Mouse (Mus musculus): ENCODE measurements at regions not wholly inside any gene's neighbourhood (a gene's known extent, or its start where the extent isn't known, plus 50 kb on each side); places are given as distances from the start of the nearest gene placed in this dataset.
A peak's percentile ranks its signal among the peaks of the same experiment; 100 is the strongest.

DNA sequence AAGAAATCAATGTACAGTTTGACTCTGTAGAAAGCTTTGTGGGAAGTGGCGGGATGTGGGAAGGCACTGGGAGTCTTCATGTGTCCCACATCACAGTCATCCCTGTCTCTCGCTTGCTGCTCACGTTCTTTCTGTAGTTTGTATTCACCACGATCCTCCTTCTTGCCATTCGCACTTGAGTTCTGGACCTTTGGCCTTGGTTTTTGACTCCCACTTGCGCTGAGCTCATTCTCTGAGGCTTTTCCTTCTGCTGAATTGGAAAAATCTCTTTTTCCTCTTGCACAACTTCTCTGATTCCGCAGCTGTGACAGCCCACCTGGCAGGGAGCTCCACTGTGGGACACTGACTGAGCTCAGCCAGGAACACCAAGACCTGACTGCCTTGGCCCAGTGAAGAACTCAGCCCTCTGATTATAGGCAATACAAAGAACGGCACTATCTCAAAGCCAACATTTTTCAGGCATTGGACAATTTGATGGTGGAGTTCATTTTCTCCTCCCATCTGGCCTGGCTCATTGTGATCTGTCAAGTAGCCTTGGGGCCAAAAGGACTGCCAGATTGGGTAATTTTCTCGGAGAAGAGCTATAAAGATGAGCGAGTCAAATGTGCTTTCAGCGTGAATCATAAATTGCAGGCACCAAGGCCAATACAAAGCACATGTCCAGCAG is 299.9 kb downstream of the Plpp3 start:
- DNase-seq (ENCODE audit: low spot score in 2 of 2) = peak in 1 of 2 experiments; percentile 22

DNA sequence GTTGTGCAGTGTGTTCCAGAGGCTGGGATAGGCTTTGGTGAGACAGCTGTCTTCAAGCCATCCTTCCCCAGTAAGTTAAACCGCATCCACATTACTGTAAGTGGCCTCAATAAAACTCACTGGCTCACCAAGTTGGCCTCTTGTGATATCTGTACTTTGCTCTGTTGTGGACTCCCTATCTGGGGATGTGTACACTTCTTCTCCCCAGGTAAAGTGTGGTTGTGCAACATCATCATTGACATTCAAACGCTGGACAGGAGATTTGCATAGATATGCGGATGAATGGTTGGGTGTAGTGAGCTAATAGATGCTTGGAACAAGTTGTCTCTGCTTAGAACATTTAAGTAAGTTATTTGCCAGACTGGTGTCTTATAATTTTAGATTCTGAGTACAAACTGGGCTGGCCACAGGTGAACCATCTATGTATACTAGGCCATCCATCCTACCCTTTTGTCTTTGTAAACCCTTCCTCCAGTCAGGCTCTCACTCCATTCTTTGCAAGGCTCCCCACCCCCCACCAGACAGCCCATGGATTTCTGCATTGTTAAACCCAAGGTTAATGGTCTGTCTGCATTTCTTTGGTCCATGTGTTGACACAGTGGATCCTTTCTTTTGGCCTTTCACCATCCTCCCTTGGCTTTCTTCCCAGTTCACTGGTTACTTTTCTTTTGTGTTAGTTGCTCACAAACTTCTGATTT is 303.0 kb downstream of the Plpp3 start:
- no peak for DNase-seq (ENCODE audit: low spot score in 2 of 2)

DNA sequence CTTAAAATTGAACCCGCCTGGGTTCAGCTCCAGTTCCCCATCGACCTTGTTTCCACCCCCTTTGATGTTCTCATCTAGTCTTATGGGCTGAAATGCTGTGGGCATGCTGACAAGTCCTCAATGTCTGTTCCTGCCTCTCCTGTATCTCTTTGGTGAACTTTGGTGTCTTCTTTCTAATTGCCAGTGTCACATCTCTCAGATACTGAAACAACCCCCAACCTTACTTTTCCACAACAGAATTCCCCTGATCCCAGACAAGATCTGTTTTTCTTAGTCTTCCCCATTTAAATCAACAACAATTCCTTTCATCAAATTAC is 303.5 kb downstream of the Plpp3 start:
- no peak for DNase-seq (ENCODE audit: low spot score in 2 of 2)

DNA sequence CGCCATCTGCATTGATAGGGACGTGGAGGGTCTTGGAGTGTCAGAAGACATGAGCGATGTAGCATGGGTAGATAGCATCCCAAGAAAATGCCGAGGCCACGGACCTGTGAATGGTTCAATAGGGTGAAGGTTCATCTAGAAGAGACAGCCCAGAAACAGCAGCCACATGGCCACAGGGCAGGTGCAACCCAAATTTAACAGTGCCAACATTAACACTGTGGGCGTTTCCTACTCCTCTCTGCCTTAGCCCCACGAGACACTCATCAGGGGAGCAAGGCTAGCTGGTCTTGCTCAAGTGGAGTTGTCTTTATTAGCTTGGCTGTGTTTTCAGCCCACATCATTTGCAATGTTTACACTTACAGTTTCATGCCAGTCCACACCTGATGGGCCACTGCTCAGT is 310.7 kb downstream of the Plpp3 start:
- no peak for DNase-seq (ENCODE audit: low spot score in 2 of 2)

DNA sequence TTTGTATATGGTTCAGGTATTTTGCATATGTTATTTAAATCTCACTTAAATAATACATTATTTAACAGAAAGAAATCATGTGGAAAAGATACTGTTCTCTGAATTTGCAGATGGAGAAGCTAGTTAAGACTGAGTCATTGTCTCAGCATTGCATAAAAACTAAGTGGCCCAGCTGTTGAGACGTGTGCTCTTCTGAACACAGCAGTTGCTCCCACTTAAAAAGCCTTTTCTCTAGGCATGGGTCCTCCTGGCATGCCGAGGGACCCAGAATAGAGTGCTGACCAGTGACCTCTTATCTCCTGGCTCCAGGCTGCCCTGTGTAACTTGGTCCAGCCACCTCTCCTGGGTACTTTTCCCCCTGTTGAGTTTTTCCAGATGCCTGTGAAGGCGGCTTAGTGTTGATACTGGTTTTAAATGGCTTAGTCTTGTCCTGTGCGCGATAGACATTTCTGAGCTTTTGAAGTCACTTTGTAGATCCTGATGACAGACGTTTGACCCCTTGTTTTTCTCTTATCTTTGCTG is 312.2 kb downstream of the Plpp3 start:
- DNase-seq (ENCODE audit: low spot score in 2 of 2) = no peak

DNA sequence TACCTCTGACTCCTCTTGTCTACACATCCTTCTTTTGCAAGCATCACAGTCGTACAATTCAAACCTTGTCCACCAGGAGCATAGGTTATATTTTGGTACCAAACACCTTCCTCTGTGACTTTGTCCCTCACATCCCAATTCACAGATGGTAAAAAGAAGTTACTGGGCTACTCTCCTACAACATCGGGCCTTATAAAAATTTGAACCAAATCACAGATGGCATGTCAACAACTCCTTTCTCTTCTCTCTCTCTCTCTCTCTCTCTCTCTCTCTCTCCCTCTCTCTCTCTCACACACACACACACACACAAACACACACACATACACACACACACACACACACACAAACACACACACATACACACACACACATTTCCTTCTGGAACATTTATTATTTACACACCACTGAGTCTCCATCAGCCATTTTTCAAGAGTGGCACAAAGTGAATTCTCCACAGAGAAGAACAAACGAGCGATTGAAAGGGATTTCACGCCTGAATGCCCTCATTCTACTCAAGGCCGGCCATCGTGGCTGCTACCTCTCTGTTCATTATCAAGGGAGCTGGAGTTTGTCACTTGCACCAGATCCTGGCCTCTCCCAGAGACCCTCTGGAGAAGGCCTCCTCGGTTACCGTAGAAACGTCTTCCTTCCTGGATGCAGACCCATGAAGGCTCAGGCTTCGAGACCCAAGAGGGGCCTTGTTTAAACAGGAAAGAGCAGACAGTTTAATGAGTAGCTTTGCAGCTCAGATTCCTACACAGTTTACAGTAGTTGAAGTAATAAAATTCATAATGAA is 314.7 kb upstream of the Gm12728 start:
- peak; percentile 45 to 73 for DNase-seq (ENCODE audit: low spot score in 2 of 2)

DNA sequence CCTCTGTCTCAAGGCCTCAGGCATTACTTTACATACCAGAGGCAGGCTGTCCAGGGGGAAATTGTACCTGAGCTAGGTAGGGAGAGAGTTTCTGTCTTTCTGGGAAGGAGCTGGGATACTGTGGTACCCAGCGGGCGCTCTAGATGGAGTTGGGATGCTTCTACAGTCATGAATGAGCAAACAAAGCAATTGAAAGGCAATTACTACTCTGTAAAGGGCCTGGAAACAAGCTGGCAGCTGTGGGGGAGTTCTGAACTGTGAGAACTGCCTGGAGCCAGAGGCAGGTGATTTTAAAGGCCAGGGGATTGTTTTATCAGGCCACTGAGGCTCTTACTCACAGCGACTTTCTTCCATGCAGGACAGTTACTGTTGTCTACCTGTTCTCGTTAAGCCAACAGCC is 313.3 kb upstream of the Gm12728 start:
- peak in 1 of 2 experiments; percentile 8 for DNase-seq (ENCODE audit: low spot score in 2 of 2)

DNA sequence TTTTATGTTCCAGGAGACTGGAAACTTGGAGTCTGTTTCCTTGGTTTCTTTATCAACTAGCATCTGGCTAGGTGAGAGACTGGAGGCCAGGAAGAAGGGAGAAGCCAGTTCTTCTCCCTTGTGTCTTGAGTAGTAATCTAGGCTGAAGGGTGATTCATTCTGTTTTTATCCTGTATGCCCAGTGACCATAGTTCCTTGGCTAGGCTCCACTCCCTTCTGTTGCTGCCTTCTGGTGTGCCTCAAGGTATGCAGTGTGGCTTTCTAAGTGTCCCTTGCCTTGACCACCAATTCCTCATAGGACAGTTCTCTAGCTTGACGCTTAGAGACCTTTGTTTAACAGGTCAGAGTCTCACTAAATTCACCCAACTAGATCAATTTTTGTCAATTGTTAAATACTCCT is 303.3 kb upstream of the Gm12728 start:
- no peak for DNase-seq (ENCODE audit: low spot score in 2 of 2)

DNA sequence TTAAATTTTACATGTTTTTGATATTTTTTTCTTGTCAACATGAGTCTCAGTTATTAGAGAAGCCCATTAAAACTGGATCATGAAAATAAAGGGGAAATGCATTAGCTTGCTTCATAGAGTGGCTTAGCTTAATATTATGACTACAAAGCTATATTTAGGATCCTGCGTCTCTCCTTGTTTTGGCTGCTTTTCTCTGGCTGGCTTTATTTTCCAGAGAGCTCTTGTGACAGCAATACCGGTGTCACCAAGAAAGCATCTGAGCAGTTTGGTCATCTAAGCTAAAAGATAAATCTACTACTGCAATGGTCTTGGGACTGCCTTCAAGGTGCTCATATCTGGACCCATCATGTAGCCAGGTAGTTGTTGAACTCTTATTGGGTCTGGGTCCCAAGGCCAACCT is 293.5 kb upstream of the Gm12728 start:
- no peak for DNase-seq (ENCODE audit: low spot score in 2 of 2)

DNA sequence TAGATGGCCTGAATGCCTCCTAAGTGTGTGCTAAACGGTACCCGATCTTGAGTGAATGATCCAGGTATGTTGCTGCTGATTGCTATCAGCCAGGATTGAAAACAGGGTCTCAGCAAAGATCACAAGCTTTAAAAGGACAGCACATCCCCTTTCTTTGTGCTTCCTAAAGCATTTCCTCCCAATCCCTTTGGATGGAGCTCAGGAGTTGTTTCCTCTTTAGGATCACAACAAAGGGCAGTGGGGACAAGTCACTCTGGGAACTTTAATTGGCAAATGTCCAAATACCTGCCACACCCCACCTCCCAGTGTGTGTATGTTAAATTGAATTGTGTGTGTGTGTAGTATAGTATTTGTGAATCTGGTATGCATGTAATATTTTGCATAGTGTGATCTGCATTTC is 283.5 kb upstream of the Gm12728 start:
- DNase-seq (ENCODE audit: low spot score in 2 of 2) = no peak

DNA sequence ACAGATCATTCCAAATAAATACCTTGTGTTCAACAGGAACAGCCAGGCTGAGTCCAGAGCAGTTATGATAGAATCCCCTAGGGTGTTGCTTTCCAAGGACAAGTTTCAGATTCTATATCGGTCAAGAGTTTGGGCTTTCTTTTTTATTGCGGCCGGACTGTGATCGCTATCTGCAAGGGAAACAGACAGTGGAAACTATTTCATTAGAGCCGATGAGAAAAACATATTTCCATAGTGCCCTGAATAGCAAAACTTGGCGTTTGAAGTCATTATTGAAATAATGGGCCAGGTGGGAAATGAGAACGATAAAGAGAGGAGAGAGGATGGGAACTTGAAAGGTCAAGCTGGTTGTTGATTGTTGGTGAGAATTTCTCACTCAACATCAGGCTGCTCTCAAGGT is 282.4 kb upstream of the Gm12728 start:
- no peak for DNase-seq (ENCODE audit: low spot score in 2 of 2)

DNA sequence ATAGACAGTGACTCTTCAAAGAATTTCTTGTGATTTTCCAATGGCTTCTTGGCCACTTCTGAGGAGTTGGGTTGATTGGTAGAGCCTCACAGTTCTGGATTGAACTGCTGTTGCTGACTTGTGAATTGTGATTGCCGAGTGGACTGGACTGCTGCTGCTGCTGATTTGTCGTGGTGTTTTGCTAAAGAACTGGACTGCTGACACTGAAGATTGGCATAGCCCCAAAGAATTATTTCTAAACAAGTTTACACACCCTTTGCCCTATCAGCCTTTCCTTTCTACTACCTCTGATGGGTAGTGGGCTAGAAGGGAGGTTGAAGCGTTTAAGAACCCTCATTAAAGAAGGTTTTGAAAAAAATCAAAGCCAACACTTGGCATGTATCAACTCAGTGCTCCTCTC is 280.6 kb upstream of the Gm12728 start:
- no peak for DNase-seq (ENCODE audit: low spot score in 2 of 2)

DNA sequence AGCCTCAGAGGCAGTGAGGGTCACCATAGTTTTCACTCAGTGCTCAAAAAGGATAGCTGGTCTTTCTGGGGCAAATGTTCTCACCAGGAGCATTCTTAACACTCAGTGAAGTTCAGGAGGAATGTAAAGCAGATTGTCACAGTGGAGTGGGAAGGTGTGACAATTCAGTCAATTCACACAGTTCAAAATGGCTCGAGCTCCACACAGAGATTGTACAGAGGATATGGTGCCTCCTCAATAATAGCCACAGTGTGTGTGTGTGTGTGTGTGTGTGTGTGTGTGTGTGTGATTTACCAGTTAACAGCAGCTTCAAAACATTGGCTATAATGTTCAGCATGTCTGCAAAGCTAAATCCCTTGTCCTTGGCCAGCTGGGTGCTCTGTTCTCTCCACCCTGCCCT is 279.3 kb upstream of the Gm12728 start:
- DNase-seq (ENCODE audit: low spot score in 2 of 2) = no peak

DNA sequence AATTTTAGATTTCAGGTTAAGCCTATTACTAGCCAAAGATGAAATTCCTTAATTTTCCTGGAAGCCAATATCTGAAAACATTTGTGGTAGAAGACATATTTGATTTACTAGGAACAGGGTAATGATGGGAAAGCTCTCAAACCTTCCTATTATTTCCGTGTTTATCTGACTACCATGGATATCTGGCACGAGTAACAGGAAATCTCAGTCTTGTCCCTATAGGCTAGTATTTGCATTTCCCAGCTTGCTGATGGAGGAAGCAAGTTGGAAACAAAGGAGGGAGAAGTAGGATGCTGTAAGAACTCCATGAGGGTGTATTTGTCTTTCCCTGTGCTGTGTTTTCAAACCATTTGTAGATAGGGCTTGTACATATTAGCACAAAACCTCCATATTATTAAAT is 264.5 kb upstream of the Gm12728 start:
- no peak for DNase-seq (ENCODE audit: low spot score in 2 of 2)

DNA sequence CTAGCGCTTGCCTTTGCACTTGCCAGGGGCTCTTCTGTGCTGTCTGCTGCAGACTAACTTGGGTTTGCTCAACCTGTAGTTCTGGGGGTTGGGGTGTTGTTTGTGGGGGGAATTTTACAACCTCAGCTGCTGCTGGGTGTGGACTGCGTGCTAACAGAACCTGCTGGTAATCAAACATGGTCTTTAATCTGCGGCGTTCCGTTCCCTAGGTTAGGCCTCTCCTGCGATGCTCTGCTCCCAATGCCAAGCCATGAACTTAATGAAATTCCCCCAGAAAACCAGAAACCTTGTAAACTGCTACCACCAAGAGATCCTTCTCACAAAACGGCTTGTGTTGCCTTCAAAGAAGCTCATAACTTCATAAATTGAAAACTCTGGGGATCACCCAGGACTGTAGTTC is 262.9 kb upstream of the Gm12728 start:
- no peak for DNase-seq (ENCODE audit: low spot score in 2 of 2)

DNA sequence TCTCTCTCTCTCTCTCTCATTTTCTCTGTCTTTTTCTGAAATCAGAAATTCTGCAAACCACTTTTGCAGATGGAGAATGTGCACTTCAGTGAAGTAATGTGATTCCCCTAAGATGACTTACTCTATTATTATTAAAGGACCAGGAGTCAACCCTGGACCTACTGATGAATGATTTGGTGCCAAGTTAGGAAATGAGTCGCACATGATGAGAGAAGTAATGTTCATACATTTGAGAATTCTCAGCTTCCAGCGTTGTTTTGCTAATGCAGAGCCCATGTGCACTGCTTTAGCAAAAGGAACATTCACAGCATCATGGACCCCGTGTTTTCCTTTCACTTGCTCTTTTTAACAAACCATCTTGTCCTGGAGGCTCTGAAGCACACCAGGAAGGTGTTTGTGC is 262.4 kb upstream of the Gm12728 start:
- no peak for DNase-seq (ENCODE audit: low spot score in 2 of 2)

DNA sequence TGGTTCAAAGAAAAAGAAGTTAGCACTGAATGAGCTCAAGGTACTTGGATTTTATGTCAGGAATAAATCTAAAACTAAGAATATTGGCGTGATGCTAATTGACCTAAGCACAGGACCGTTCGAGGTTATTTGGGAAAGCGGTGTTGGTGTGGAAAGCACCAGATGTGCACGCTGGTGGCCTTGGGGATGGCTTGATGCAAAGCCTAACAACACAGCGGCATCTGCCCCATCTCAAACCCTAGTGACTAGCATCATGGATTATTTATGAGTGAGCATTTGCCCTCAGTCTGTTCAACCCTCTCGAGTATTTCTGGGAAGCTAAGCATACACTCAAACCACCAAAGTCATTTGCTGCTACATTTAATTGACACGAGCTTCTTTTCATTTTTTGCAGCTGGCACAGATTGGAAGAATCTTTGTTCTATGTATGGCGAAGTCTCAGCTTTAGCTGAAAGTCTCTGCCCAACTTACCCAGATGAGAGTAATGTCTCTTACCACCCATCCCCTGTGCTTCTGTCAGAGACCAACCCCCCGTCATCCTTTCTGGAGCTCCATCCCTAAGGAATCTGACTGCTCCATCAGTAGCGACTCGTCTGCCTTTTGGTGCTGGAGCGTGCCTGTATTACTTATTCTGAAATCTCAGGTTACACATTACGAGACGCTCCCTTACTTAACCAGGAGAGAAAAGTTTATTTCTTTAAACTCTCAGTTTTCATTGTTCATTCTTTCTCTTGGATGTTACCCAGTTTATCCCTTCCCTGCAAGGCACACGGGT is 257.8 kb upstream of the Gm12728 start:
- no peak for DNase-seq (ENCODE audit: low spot score in 2 of 2)

DNA sequence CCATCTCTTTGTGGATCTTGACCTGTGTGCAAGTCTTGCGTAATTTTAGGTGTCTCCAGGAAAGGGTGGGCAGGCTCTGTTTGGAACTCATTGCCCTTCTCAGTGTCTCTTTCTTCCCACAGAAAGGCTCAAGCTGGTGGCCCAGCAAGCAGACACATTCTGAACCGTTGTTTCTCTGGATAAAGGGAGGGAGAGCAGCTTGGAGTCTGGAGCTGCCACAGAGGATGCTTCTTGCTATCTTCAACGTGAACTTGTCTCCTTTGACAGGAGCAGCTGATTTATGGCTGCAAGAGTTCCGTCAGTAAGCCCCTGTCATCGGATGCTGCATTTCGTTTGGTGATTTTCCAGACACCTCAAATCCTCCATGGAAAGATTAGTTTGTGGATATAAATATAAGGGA is 254.2 kb upstream of the Gm12728 start:
- no peak for DNase-seq (ENCODE audit: low spot score in 2 of 2)

DNA sequence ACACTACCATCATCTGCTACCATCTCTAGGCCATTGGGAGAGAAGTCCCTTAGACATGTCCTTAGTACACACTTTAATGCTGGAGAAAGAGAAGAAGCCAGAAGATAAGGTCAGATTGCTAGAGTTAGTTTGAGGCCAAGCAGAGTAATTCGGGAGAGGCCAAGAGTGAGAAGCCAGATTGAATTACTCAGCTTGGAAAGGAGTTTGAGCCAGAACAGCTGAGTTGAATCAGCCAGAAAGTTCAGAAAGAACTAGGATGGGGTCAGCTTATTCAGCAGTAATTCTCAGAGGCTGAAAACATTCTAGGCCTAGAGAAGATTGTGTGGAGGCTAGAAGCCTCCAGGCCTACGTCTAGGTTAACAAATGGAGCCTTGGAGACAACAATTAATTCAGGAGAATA is 244.2 kb upstream of the Gm12728 start:
- no peak for DNase-seq (ENCODE audit: low spot score in 2 of 2)

DNA sequence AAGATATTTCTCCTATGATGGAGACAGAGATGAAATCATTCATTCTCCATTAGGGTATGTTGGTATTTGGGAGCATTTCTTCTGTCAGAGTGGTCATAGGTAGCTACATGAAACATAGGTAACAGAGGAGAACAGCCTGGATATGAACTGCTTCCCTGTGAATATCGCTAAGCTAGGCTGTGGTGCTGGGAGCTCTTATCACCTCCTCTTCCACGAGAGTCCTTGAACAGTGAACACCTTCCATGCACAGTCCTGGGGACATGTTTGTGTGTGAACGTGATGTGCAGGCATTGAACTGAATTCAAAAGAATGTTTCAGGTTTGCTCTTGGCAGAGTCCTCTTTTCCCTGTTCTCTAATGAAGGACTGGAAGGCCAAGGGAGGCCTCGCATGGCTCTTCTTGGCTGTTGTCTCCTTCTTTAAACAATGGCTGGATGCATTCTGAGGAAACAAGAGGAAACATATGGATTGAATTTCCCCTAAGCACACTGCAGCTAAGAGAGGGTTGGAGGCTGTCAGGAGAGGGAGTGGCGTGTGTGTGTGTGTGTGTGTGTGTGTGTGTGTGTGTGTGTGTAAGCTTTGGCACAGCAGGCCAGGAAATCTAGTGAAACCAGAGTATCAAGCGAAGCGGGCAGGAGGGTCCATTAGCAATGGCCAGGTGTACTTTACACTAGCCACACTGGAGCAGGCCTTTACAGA is 239.8 kb upstream of the Gm12728 start:
- no peak for DNase-seq (ENCODE audit: low spot score in 2 of 2)

Data from layer of hippocampus, postnatal 14 days (tissue).